Mouse (Mus musculus) granulocyte monocyte progenitor cell, adult 5-6 weeks (primary cell): ENCODE results near the gene Tcl1b2. TPM values are rescaled to one million over a fixed set of nuclear protein-coding genes. Genes with fewer than 3 reads are reported as not detected.
"Not testable (repeated sequence)": the region's sequence is repeated elsewhere in the genome, so short reads cannot be mapped to it uniquely, and the experiment has no call there.

Experiments used
- ATAC-seq: replicated peaks from 2 replicates; pipeline ENCODE4 v1.8.0; 2016; ENCODE audit warnings: mild to moderate bottlenecking, moderate TSS enrichment, inconsistent platforms; ENCODE audit not compliant: poor library complexity, severe bottlenecking
- total RNA-seq, 2 experiments: library from RNA; stranded (forward) in 1 of 2; stranded (reverse) in 1 of 2; fragments of 200-712, 200-1000 nt in 1 of 2; fragments of >200 nt in 1 of 2; fragmentation: Nextera tagmentation in 1 of 2; gene quantifications; 2 replicates each; pipeline ENCODE4 v1.2.3; 2014 to 2017

Tcl1b2 gene
- total RNA-seq (2014; fragmentation: Nextera tagmentation) (not detected in 2 replicates), total RNA-seq (2017) (not detected in 2 replicates)

- ATAC-seq: no peak
Observed at GRCm38 (mm10) chr12:105145714-105146113, at the start of gene Tcl1b2. Gene Tcl1b2 (plus strand): TSS chr12:105146014.

DNA sequence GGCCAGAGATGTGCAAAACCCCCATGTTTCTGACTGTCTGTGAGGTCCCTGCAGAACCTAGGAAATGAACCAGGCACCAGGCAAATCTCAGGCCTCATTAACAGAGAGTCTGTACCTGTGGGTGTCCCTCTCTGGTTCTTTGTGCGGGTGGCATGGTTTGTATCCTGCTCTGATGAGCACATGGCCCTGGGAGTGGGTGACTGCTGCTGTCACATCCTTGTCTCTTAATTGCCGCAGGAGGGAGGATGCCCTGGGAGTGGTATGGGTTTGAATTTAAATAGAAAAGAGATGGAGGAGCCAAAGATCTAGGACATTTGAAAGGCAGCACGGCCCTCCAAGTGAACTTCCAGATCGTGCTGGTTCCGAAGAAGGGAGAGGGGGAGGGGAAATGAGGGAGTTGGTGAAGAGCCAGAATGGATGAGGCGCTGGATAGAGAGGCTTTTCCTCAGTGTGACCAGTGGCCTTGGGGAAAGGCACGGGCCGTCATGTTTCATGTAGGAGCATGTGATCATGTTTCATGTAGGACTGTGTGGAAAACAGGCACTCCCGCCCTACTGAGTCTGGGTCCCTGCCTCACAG lies 46.3 kb upstream of the Tcl1b2 start:
- no peak for ATAC-seq

GRCm38 (mm10) chr12:105102901-105103300 lies 42.9 kb upstream of the Tcl1b2 start:
- ATAC-seq: no peak

GRCm38 (mm10) chr12:105104036-105104435 lies 41.8 kb upstream of the Tcl1b2 start:
- ATAC-seq: peak; percentile 72

DNA sequence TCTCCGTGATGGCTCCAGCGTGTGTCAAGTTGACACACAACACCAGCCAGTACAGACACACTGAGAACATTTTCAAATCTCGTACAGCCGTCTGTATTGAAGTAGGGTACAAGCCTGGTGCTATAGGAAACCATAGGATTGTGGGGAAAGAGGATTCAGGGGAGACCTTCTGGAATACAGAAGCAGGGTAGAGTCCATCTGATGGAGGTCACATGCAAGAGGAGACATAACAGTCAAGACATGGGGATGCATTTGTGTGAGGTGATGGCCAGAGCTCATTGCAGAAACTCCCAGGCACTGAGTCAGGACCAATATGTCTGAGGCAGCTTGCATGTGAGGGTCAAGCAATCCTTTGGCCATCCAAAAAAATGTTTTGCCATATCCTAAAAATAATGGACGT lies 40.5 kb upstream of the Tcl1b2 start:
- no peak for ATAC-seq

DNA sequence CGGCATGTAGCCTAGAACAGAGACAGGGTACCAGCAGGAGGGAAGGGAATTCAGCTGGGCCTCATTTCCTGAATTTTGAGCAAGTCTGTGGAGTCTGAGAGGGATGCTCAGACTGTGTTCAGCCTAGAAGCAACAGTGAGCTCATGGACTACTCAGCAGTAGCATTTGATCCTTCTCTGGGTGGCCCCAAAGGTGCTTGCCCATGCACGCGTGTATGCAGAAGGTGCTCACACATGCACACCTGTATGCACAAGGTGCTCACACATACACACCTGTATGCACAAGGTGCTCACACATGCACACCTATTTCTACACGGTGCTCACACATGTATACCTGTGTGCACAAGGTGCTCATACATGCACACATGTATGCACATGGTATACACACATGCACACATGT lies 37.0 kb upstream of the Tcl1b2 start:
- no peak for ATAC-seq

DNA sequence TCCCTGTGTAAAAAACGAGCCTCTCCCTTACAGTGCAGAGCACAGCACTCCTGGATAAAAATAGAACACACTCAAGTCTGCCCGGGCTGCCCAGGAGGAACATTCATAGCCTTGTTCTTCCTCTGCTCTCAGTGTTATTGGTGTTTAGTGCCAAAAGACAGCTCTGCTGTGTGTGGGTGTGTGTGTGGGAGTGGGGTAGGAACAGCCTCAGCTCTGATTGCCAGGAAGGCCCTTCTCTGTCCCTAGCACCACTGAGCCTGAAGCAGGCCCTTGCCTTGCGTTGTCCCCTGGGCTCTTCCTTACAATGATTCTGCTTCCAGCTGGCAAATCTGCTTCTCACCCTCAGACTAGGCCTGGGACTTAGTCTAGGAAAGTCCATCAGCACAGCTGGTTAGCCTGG lies 36.4 kb upstream of the Tcl1b2 start:
- no peak for ATAC-seq

- ATAC-seq: peak; percentile 79
Observed at GRCm38 (mm10) chr12:105109812-105110211, 36.0 kb upstream of the Tcl1b2 start.

- ATAC-seq: no peak
Observed at GRCm38 (mm10) chr12:105112321-105112988, 33.4 kb upstream of the Tcl1b2 start.

DNA sequence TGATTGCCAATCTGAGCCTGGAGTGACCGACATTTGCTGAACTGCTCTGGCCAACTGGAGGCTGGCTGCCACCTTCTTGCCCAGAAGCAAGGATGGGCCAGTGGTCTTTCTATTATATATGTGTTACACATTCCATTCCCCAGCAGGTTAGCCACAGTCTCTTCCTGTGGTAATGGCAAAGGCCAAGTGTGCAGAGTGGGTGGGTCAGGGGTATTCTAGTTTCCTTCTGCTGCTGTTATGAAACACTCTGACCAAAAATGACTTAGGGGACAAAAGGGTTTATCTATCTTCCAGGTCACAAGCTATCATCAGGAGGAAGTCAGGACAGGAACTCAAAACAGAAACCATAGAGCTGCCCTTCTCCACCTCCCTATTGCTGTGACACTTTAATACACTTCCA lies 29.2 kb upstream of the Tcl1b2 start:
- peak; percentile 90 for ATAC-seq

DNA sequence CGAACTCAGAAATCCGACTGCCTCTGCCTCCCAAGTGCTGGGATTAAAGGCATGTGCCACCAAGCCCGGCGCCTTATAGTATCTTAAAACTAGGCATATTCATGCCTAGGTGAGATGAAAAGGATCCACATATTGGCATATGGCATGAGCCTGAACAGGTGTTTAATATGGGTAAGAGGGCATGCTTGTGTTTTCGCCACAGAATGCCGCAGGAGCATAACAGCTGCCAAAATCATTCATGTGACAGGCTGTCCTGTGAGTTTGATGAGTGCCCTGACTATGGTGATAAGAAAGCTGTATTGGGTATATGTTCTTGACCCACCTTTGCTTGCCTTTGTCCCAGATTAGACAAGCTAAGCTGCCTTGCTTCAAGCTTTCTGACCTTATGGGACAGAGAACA lies 20.5 kb upstream of the Tcl1b2 start:
- no peak for ATAC-seq

GRCm38 (mm10) chr12:105126516-105126915 lies 19.3 kb upstream of the Tcl1b2 start:
- ATAC-seq: no peak

DNA sequence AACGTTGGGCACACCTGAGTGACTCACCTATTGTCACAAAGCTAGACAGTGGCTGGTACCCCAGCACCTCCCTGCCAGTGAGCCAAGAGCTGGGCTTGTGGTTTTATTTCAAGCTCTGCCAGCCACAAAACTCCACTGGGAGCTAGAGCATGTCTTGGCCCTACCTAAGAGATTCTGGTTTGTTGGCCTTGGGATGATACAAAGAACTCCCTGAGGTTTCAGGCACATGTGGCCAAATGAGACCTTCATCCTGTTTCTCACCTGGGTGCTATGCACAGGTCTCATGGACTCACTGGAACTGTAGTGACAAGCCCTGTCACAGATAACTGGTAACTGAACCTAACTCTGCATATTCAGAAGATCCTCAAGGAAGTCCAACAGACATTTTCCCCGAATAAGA lies 18.2 kb upstream of the Tcl1b2 start:
- no peak for ATAC-seq

DNA sequence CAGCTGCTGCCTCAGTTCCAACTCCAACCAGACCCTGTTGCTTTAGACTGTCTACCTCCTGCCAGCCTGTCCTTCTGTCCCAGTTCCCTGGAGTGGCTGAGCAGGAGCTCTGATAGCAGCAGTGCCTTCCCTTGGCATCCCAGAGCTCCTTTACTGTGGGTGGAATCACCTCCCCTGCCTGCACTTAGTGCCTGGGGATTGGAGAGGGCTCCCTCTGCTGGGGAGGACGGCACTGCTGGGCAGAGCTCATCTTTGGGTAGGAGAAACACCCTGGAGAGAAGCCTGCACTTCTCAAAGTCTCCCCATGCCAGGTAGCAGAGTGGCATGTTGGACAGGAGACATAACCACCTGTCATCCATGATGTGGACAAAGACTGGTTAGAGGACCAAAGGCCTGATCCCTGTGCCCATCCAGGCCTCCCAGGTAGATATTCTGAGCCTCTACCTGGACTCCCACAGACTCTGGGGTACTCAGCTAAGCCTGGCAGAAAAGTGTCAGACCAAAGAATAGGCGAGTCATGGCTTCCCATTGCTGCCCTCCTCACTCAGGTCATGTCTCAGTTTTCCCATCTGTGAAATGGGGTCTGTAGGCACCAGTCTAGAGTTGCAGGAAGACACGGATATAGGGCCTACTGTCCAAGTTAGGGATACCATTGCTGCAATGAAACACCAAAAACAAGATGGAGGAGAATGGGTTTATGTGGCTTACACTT lies 16.2 kb upstream of the Tcl1b2 start:
- peak; percentile 65 for ATAC-seq

GRCm38 (mm10) chr12:105134167-105134566 lies 11.6 kb upstream of the Tcl1b2 start:
- peak; percentile 47 for ATAC-seq

DNA sequence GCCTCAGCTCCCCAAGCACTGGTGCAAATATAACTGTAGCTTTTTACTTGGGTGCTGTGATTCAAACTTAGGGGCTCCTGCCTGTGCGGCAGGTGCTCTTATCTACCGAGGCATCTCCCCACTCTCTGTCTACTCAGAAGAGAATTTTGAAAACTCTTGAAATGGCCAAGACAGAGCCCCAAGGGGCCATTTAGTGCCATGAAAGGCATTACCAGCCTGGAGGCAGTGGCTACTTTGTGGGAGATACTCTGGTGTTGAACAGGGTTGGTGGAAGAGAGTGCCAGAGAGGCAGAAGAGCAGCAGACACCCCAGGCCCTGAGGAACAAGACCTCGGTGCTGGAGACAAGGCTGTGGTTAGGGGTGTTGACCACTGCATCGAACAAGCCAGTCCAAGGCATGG lies 11.0 kb upstream of the Tcl1b2 start:
- ATAC-seq: not testable (repeated sequence)

DNA sequence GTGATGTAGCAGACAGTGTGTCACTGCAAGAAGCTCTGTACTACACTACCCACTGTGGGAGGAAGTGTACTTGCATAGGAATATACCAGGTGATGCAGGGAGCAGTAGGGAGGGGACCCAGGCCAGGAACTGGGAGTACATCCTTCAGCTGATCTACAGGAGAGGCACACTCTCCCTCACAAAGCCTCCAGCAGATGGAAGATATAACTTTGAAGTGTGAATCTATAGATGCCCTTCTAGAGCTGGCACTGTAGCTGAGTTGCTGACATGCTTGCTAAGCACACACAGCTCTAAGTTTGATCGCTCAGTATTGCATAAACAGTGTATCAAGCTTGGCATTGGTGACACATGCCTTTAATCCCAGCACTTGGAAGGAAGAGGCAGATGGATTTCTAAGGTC lies 8.1 kb upstream of the Tcl1b2 start:
- not testable (repeated sequence) for ATAC-seq

GRCm38 (mm10) chr12:105143096-105143495 lies 2.7 kb upstream of the Tcl1b2 start:
- ATAC-seq: no peak

DNA sequence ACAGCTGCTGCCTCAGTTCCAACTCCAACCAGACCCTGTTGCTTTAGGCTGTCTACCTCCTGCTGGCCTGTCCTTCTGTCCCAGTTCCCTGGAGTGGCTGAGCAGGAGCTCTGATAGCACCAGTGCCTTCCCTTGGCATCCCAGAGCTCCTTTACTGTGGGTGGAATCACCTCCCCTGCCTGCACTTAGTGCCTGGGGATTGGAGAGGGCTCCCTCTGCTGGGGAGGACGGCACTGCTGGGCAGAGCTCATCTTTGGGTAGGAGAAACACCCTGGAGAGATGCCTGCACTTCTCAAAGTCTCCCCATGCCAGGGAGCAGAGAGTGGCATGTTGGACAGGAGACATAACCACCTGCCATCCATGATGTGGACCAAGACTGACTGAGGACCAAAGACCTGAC lies 886 bp upstream of the Tcl1b2 start:
- peak; percentile 84 for ATAC-seq

DNA sequence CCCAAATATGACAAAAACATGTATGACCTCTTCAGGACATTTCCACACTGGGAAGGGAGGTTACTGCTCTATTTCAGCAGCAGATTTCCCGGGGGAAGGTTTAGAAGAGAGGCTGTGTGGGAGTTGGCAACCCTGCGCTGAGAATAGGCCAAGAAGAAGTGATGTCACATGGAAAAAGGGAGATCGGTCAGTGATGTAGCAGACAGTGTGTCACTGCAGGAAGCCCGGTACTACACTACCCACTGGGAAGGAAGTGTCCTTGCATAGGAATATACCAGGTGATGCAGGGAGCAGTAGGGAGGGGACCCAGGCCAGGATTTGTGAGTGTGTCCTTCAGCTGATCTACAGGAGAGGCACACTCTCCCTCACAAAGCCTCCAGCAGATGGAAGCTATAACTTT lies 9.5 kb downstream of the Tcl1b2 start:
- not testable (repeated sequence) for ATAC-seq

GRCm38 (mm10) chr12:105158842-105159241 lies 13.0 kb downstream of the Tcl1b2 start:
- peak; percentile 41; the same call in 1 of the 2 replicates for ATAC-seq

DNA sequence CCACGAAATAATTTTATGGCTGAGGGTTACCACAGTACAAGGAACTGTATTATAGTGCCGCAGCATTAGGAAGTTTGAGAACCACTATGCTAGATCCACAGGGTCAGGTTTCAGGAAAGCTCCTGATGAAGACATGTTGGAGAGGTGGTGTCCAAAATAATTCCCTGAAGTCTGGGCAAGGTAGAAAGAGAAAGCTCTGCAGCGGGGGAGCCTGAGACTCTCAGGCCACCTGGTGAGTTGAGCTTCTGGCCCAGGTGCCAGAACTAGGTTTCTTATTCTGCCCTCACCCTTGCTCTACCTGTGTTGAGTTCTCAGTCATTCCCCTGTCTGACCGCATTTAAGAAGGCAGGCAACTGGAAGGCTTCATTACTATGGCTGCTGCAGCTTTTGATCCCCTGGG lies 13.6 kb downstream of the Tcl1b2 start, which contains the start of gene Tcl1b1:
Gene Tcl1b1, plus strand, starts transcription at position 301 of the 400 bp plus-strand sequence.
- ATAC-seq: no peak
